Mouse (Mus musculus): Measurements from ENCODE around the gene Ascl4.

Ascl4 gene

DNA sequence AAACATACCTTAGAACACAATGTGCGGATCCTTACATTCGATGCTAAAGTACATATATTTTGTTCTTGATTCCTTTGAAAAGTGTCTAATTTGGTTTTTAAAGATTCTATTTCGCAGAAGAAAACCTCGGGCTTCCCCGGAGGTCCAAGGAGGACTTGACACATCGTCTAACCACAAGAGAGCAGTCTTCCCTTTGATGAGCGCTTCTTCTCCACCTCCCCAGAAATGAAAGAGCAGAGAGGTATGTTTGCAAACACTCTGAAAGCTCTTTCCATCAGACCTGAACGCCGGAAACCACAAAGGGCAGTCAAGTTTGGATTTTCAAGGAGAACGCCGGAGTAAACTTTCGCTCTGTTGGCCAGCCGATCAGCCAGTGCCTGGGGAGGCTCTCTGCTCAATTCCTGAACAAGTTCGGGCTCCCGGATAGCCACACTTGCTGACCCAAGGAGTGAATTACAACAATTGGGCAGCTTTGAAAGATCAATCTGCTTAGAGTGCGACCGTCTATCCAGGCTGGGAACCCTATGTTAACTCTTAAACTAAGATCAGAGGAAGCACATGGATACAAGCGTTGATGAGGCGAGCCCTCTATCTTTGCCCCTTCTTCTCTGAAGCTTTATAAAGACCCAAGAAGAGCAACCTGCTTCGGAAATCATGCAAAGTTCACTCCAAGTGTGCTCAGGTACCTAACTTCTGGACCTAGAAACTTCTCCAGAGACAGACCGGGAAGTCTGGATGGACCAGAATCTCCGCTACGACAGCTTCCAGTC is at the start of gene Ascl4:
Gene Ascl4 (plus strand): TSS at position 6 of the 770 bp plus-strand sequence.
- DNase-seq (ENCODE audit: low spot score), result no peak

DNA sequence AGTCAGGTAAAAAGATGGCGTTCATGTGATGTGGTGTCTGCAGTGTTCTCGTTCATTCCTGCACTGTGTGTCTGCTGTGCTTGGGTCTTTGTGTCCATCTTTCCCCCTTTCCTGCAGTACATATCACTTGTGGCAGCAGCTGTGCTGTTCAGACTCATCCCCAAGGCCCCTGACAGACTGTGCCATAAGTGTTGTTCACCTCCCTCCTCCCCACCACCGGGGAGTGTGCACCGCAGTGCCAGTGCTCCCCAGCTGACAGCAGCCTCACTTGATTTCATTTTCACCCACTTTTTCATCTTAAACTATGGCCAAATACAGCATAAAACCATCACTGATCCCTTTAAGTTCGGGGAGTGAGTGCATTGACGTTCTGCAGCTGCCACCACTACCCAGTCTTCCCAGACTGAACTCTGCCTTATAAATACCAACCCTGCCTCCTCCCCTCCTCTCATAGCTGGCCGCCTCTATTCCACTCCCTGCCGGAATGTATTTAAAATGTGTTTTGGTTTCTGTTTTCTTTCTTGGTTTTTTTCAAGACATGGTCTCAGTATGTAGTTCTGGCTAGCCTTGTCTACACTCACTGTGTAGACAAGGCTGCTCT is 47.5 kb upstream of the Ascl4 start:
- no peak for DNase-seq (ENCODE audit: low spot score)

DNA sequence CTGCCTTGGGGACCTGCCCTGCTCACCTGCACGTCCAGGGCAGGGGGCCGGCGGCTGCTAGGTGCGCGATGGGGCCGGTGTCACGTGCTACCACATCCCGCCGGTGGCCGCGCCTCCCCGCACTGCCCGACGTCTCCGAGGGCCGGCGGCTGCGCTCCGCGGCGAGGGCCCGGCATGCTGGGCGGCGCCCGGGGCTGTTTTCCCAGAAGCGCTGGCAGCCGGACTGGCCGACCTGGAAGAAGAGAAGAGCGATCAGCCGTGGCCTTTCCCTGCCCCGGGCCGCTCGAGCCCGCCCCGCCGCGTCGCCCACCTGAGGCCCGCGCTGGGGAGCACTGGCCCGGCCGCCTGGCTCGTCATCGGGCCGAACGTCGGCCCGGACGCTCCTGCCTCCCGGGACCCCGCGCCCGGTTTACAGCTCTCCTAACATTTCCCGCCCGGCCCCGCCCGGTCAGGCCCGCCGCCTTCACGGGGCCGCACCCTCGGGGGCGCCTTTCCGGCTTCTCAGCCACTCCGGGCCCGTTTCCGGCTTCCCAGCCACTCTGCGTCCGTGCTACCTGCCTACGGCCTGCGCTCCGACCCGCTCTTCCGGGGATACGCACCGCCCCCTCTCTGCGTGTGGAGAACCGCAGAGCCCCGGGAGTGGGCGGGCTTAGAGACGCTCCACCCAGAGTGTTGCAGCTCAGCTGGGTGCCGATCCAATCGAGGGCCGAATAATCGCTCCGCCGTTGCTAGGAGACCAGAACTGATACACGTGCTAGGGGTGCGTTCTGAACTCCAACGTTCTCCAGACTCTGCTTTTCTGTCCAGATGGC is 10.8 kb upstream of the Ascl4 start, which contains the start of gene Prdm4:
Gene Prdm4 (minus strand): TSS at position 645 of the 812 bp plus-strand sequence.
- peak; percentile 97 for DNase-seq (ENCODE audit: low spot score)

DNA sequence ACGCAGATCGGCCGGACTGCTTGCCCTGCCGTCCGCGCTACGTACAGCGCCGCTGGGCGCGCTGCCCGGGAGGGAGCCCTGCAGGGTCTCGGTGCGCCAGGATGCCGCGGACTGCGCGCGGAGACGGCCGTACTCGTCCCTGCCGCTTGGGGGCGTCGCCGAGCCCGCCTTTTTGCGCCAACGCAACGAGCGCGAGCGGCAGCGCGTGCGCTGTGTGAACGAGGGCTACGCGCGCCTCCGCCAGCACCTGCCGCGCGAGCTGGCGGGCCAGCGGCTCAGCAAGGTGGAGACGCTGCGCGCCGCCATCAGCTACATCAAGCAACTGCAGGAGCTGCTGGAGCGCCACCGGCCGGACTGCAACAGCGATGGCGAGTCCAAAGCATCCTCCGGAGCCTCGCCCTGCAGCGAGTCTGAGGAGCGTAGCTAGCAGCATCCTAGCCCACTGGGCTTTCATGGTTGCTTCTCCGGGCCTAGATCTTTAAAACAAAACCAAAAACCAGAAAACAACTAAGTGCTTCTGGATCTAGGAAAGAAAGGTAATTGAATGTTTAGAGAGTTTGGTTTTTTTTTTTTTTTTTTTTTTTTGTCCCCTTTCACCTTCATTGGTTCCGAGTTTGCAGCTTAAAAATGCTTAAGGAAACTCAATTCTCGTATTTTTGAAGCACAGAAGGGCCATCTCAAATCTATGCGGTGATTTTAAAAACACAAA is 1.2 kb downstream of the Ascl4 start:
- DNase-seq (ENCODE audit: low spot score), result no peak

DNA sequence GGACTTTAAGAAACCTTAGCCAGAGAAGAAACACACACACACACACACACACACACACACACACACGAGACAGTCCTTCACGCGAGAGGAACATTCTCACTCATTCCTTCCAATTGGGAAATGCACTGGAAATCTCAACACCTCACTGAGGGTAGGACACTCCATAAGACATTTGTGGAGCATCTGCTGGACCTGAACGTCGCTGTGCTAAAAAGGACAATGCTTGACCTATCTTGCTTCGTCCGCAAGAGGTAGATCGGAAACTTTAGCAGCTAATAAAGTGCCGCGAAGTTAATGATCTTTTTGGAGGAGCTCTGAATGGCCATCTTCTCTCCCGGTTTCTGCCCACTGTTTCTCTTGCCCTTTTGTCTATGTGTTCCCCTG is 1.7 kb downstream of the Ascl4 start:
- DNase-seq (ENCODE audit: low spot score), result no peak

DNA sequence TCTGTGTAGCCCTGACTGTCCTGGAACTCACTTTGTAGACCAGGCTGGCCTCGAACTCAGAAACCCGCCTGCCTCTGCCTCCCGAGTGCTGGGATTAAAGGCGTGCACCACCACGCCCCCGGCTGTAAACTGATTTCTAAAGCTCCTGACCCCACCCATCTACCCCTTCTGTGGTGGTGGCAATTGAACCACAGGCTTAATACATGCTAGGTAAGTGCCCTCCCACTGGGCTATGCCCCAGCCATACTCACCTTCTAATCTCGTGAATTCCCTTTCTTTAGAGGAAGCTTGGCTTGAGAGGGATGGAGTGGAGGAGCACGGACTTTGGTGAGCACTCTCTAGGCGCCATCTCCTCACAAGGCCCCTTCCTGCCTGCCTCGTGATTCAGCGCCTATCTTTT is 2.5 kb downstream of the Ascl4 start:
- DNase-seq (ENCODE audit: low spot score), result no peak

DNA sequence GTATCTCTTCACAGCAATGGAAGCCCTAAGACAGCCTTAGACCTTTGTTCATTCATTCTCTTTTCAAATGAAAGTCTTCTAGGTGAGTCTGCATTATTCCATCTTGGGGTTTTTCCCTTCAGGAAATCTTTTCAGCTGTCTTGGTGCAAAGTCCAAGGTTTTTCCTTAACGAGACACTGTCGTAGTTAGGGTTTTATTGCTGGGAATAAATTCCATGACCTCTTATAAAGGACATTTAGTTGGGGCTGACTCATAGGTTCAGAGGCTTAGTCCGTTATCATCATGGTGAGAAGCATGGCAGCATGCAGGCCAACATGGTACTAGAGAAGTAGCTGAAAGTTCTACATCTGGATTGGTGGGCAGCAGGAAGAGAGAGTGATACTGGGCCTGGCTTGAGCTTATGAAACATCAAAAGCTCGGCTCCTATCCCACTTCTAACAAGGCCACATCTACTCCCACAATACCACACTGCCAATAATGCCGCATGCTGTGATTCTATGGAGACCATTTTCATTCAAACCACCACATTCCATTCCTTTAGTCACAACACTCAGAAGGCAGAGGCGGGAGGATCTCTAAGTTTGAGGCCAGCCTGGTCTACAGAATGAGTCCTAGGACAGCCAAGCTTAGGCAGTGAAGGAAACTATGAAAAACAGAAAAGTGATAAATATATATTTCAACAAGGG is 8.9 kb downstream of the Ascl4 start:
- no peak for DNase-seq (ENCODE audit: low spot score)

DNA sequence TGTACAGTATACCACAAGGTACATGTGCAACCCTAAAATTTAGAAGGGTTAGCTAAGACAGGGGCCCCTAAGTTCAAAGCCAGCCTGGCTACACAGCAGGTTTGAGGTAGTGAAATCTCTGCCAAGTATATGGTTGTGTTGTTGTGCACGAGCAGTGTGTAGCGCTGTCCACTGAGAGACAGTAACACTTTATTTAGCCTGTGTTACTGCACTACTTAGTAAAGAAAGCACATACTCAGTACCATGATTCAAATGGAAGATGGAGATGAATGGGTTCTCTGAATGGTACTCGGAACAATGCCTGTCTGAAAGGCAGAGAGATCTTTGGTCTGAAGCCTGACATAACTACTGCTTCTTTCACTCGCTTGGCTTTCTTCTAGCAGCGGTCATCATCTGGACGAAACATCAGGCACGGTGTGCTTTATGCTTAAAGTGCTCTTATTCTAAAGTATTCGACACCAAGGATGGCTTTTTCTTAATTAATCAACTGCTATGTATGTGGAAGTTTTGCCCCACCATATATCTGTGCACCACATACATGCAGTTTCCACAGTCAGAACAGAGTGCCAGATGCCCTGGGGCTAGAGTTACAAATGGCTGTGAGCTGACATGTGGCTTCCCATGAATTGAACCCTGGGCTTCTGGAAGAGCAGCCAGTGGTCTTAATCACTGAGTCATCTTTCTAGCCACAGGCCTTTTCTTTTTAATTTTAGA is 21.2 kb downstream of the Ascl4 start:
- DNase-seq (ENCODE audit: low spot score), result no peak

DNA sequence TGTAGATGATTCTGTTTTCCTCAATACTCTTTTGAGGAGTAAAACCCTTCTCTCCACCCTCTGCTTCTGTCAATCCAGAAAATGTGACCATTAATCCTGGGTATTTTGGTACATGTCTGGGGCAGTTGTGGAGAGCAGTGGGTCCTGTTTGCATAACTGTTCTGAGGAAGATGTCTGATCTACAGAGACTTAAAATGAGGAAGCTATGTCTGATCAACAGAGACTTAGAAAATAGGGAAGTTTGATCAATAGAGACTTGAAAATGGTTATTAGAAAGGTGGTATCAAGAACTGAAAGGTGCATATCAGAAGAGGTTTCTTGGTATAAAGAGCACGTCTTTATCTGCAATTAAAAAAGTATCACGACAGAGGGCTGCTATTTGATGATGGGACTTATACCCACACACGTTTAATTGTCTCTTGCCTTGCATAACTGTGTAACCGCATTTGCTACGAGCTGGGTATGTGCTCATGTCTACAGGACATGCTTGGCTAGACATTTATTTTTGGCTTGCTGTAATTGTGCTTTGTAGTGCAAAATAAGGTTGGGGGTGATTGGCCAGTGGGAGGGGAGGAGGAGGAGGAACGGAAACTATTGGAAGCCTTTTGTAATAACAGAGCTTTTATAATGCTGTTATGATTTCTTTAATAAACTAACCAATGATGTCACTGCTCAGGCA is 24.4 kb downstream of the Ascl4 start:
- no peak for DNase-seq (ENCODE audit: low spot score)

DNA sequence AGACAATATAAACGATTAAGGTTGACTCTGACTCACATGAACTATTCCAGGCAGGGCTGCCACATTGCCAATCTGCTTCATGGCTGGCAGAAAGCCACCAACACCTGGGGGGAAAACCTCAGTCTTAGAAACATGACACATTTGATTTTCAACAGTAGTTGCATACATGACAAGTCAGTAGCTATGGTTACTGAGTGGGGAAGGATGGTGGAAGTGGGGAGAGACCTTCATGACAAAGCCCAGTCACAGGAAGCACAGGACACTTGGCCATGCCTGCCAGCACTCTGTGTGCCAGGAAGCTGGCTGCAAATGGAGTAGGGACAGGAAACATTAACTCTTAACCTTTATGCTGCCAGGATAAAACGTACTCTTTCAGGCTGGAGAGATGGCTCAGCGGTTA is 25.9 kb downstream of the Ascl4 start:
- no peak for DNase-seq (ENCODE audit: low spot score)

DNA sequence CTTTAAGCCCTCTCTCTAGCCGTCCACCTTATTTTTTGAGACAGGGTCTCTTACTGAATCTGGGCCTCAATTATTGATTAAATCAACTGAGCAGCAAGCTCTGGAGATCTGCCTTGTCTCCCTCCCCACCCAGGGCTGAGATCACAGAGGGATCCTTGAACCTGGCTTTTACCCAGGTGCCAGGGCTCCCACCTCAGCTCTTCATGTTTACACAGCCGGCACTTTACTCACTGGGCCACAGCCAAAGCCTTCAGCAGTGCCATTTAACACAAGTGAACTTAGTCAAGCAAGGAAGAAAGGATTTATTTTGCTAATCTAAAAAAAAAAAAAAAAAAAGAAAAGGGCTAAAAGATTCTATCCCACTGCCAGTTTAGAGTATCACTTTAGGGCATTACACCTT is 26.9 kb downstream of the Ascl4 start:
- DNase-seq (ENCODE audit: low spot score), result no peak

DNA sequence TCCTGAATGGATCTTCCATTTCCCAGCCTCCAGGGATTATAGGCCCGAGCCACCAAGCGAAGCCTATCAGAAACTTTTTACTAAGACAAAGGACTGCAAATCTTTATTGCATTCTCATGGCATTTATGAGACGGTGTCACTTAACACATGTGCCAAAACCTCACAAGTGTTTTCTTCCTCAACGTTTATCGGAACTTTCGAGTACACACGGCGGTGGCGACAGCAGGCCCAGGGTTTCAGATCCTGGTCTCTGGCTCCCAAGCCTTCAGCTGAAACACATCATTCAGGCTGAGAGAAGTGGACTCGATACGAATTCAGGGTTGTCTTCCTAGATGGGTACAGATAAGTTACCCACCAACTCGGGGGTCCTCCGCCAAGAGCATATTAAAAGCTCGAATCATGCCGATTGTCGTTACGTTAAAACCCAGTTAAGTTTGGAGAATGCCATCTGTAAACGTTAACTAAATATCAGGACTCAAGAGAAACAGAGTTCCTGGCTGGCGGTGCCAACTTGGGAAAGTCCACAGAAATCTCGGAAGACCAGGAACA is 29.5 kb downstream of the Ascl4 start:
- peak; percentile 24 for DNase-seq (ENCODE audit: low spot score)

DNA sequence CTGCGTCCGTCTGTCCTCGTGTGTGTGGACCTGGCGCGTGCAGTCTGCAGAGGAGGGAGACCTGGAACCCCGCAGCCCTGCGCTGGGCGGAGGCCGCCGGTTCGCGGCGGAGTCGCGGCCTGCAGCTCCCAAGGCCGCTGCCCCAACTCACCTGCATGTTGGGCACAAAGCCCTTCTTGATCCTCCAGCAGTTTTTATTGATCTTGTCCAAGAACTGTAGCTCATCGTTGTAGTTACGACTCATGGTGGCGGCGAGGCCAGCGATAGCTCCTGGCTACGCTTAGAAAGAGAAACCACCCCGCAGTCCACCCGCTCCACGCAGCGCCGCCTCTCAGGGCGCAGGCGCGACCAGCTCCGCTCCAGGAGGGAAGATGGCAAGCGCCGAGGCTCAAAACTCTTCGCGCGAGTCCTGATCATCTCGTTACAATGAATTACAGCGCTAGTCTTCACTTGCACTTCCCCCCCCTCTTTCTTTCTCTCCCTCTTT is 30.0 kb downstream of the Ascl4 start, which contains the start of gene Rtcb:
Gene Rtcb (minus strand): TSS at position 360 of the 487 bp plus-strand sequence.
- DNase-seq (ENCODE audit: low spot score), result peak; percentile 95

DNA sequence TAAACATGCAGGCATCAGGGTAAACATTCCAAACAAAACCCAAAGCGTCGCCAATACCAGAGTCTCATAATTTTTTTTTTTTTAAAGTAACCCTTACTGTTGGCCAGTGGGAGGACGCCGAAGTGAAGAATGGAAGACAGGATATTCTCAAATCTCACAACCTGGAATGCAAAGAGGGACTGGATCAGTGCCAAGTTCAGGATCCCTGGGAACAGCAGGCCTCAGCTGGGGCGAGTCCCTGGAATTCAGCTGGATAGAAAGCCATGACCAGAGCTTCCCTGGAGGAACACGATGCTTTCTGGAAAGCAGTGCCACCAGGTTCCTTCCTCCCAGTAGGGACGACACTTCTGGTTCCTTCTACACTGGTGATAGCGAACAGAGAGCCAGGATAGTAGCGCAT is 35.4 kb downstream of the Ascl4 start:
- DNase-seq (ENCODE audit: low spot score), result no peak

DNA sequence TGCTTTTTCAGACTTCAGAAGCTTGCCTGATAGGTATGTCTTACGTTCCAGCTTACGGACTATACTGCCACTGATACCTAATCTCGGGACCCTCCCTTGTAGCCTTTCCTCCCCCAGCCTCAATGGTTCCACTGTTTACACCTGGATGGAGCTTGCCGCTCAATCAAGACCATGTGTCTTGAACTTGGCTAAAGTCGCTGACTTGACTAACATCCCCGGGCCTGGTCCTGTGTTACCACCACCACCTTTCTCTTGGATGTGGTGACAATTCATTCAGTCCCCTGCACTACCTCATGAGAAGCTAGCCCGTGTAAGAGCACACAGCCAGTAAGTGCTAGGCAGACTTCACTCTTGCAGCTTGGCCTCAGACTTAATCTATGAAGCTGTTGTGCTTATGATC is 36.8 kb downstream of the Ascl4 start:
- DNase-seq (ENCODE audit: low spot score), result no peak

DNA sequence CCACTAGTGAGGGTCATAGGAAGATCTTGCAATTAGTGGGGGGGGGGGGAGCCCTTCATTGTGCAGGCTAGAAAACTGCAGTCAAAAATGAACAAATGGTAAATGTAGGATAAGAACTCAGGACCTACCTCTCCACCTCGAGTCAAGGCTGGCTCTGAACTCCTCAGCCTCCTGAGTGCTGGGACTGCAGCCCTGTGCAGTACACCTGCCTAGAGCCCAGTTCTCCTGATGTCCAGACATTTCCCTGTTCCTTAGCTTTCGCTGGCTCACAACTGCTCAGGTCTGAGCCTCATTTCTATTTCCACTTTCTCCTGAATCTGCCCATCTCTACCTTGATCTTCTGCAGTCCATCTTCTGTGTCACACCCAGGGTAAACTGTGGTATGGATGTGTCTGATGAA is 39.0 kb downstream of the Ascl4 start:
- DNase-seq (ENCODE audit: low spot score), result no peak

DNA sequence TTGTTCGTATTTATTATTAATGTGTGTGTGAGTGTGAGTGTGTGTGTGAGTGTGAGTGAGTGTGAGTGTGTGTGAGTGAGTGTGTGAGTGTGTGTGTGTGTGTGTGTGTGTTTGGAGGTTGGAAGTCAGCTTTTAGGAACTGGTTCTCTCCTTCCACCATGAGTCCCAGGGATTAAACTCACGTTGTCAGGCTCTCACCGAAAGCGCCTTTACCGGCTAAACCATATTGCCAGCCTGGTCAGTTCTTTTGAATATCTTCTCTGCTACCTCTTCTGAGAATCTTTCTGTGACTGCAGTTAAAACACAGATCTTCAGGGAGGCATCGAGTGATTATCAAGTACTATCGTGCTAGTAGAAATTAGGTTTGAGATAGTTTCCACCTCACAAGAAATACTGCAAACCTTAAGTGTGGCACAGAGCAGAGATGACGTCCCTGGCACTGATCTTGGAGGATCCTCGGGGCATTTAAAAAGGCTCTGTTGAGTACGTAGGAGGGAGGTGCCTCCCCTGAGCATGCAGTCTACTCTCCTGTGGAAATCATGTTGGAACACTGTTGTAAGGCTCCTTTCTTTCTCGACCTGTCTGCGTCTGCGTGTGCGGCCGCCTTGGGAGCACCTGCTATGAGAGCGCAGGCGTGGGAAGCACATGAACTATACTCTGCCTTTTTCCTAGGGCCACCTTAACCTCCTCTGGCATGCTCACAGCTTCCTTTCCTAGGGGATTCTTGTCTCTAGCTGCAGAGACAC is 40.1 kb downstream of the Ascl4 start:
- no peak for DNase-seq (ENCODE audit: low spot score)

DNA sequence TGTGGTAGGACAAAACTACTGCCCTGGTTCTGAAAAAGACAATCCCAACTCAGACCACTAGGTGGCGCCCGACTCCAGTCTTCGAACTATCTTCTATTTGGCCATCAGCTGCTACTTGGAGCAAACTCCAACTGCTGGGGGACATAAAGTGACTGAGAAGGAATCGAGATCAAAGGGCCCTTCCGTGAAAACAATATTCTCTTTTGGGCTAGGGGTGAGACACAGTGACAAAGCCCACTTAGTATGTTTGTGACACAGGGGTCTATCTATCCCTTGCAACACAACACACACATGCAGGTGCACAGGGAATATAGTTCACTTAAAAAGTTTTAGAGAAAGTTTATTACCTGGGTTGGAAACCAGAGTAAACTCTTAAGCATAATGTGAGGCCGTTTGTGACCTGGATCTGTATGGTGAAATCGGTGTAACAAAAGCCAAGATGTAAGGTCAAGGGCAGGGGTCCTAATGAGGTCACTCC is 40.7 kb downstream of the Ascl4 start:
- DNase-seq (ENCODE audit: low spot score), result peak; percentile 64

DNA sequence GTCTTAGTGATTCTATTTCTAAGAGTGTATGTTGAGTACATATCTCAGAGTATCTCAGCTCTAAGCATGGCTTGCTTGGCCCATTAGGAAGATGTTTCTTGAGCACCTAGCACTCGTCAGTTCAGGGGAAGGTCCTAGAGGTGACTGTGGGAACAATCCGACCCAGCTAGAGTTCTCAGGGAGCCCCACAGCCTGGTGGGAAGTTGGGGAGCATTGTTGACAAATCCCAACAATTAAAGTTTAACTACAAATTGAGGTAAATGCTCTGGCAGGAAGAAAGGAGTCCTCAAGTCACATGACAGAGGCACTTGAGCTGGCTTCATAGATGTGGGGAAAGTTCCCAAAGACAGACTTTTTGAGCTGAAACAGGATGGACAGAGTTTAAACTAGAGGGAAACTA is 41.2 kb downstream of the Ascl4 start:
- no peak for DNase-seq (ENCODE audit: low spot score)
